Mouse (Mus musculus) testis, adult 10 weeks (tissue): ENCODE results near the gene Gm5483. TPM values are rescaled to one million over a fixed set of nuclear protein-coding genes. Genes with fewer than 3 reads are reported as not detected.

Experiments
- polyA plus RNA-seq: library from polyadenylated mRNA; stranded (reverse); fragments of 350-450 nt; fragmentation: Illumina TruSeq; extraction: RNeasy Lipid Tissue Mini Kit (QIAGEN cat#74804); gene quantifications from one replicate; pipeline ENCODE4 v1.2.3, GENCODE M21; 2014; ENCODE audit warnings: low read depth, low replicate concordance

Gm5483 gene
- polyA plus RNA-seq: not detected

GRCm38 (mm10) chr16:36183912-36184311 is at the start of gene Gm5483:
Gm5483 (plus strand) TSS chr16:36184212.

DNA sequence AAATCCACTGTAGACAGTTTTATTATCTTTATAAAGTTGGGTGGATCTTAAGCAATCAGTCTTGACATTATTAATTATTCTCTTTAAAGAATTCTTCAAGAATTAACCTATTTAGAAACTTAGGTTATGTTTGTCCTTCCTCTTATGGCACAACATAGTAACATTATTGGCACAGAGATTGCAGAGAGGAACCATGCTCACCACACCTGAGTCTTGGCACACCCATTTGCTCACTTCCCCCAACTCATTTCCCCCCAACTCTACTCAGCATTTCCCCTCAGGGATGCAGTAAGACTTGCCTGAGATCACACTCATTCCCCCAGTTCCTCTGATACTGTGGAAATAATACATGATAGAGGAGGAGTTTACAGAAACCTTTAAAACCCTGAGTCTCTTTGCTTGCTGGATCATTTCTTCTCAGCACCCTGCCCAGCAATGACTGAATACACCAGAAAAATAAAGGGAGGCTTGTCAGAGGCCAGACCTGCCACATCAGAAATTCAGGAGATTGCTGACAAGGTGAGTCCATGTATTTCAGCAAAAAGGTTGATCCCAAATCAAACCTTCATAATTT is 27.5 kb upstream of the Gm5483 start, which contains the start of gene Stfa2l1:
Stfa2l1 (plus strand) TSS at position 410 of the 574 bp plus-strand sequence.

DNA sequence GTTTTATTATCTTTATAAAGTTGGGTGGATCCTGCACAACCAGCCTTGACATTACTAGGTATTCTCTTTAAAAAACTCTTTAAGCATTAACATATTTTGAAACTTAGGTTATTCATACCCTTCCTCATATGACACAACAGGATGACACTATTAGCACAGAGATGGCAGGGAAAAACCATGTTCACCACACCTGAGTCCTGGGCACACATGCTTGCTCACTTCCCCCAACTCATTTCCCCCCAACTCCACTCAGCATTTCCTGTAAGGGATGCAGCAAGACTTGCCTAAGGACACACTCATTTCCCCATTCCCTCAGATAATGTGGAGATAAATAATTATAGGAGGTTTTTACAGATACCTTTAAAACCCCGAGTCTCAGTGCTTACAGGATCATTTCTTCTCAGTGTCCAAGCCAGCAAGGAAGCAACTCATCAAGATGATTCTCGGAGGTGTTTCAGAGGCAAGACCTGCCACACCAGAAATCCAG is 26.0 kb downstream of the Gm5483 start, which contains the start of gene Gm5416:
Gm5416 (plus strand) TSS at position 437 of the 487 bp plus-strand sequence.

DNA sequence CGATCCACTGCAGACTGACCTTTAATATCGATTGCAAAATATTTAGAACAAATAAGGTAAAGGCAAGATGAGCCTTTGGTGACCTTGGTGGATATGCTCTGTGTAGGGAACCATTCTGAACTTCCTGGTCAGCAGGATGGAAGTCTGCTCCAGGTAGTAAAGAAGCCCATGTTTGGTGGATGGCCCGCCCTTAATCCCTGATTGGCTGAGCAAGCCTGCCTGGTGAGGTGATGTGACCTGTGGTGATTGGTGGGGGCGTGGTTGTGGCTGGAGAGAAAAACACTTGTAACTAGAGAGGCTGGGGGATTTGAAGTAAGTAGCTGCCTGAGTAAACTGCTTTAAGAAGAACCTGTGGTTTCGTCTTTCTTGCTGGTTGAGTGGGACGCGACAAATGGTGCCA is 37.2 kb downstream of the Gm5483 start, which contains the start of gene 2010005H15Rik:
2010005H15Rik (plus strand) TSS at position 301 of the 400 bp plus-strand sequence.

Other genes starting within 250 kb of the Gm5483 start
- gene Parp9, start 245.7 kb upstream of the Gm5483 start, polyA plus RNA-seq: 1.6 TPM
- 1.3 TPM for gene Dtx3l, start 245.1 kb upstream of the Gm5483 start, polyA plus RNA-seq
- gene Kpna1, start 205.5 kb upstream of the Gm5483 start, polyA plus RNA-seq: 54.2 TPM
- 3.9 TPM for gene Wdr5b, start 143.0 kb upstream of the Gm5483 start, polyA plus RNA-seq
- gene Fam162a, start 112.6 kb upstream of the Gm5483 start, polyA plus RNA-seq: 69.7 TPM
- gene Ccdc58, start 112.5 kb upstream of the Gm5483 start, polyA plus RNA-seq: 84.4 TPM
- not detected for gene Csta1, start 53.0 kb upstream of the Gm5483 start, polyA plus RNA-seq
- 0.77 TPM for gene Stfa2l1, start 27.4 kb upstream of the Gm5483 start, polyA plus RNA-seq
- gene Gm5416, start 26.2 kb downstream of the Gm5483 start, polyA plus RNA-seq: 4.8 TPM
- gene 2010005H15Rik, start 37.3 kb downstream of the Gm5483 start, polyA plus RNA-seq: not detected
- gene Stfa1, start 92.7 kb downstream of the Gm5483 start, polyA plus RNA-seq: 0.56 TPM
- not detected for gene BC117090, start 150.1 kb downstream of the Gm5483 start, polyA plus RNA-seq
- gene BC100530, start 183.5 kb downstream of the Gm5483 start, polyA plus RNA-seq: 0.55 TPM
- gene Stfa2, start 224.2 kb downstream of the Gm5483 start, polyA plus RNA-seq: not detected